Comparison of ENCODE assay signal across 11 mouse cellular contexts in genomic region chr17:75815997-75816626, GRCm38 (mm10).
DNase-seq lines count a peak whose midpoint lies in the region; ATAC-seq and TF ChIP-seq lines count a peak whose summit lies in the region.
"Had no signal": no experiment of that assay in that cellular context is flagged by ENCODE, and none has a peak within 500 bp of the region (broad histone marks: within the 10 kb centered on the region; RNA-seq: fewer than 3 reads in every experiment).

No protein-coding gene starts in this region.

- no peaks in the 10 kb centered on the region for H3K36me3 ChIP-seq in embryonic facial prominence, embryonic 11.5 days (replicated peaks; ENCODE audit: control insufficient read depth, insufficient read depth, low read depth, low read length)
- no peaks in the 10 kb centered on the region for H3K36me3 ChIP-seq in embryonic facial prominence, embryonic 10.5 days (replicated peaks)
- H3K36me3 ChIP-seq in forebrain, embryonic 15.5 days, result no peaks in the 10 kb centered on the region
- H3K36me3 ChIP-seq in midbrain, embryonic 15.5 days (replicated peaks), result no peaks in the 10 kb centered on the region
- no peaks in the 10 kb centered on the region for H3K36me3 ChIP-seq in lung, postnatal 0 days (ENCODE audit: insufficient read depth, low read length)
- H3K36me3 ChIP-seq: heart, embryonic 12.5 days had no signal

- no peaks in the 10 kb centered on the region for H3K4me1 ChIP-seq in embryonic facial prominence, embryonic 11.5 days (ENCODE audit: control insufficient read depth, insufficient read depth, low read length)
- peaks cover 19% of the 10 kb centered on the region for H3K4me1 ChIP-seq in embryonic facial prominence, embryonic 10.5 days
- H3K4me1 ChIP-seq in forebrain, embryonic 15.5 days, result no peaks in the 10 kb centered on the region
- H3K4me1 ChIP-seq in midbrain, embryonic 15.5 days, result 0 out of 2 replicates have a peak, but pooled peaks cover 6% of the 10 kb centered on the region
- no peaks in the 10 kb centered on the region for H3K4me1 ChIP-seq in lung, postnatal 0 days (ENCODE audit: insufficient read depth, low read depth, low read length)
- H3K4me1 ChIP-seq: heart, embryonic 12.5 days had no signal

- no peaks in the 10 kb centered on the region for H3K9me3 ChIP-seq in embryonic facial prominence, embryonic 11.5 days (replicated peaks; ENCODE audit: control insufficient read depth, low read length)
- no peaks in the 10 kb centered on the region for H3K9me3 ChIP-seq in embryonic facial prominence, embryonic 10.5 days
- no peaks in the 10 kb centered on the region for H3K9me3 ChIP-seq in forebrain, embryonic 15.5 days
- no peaks in the 10 kb centered on the region for H3K9me3 ChIP-seq in midbrain, embryonic 15.5 days
- no peaks in the 10 kb centered on the region for H3K9me3 ChIP-seq in lung, postnatal 0 days (ENCODE audit: low read length)
- H3K9me3 ChIP-seq: heart, embryonic 12.5 days had no signal

- intact Hi-C loops in gastrocnemius, adult 2 months (cut with DNase I), result no loop called here

- WGBS in embryonic facial prominence, embryonic 11.5 days, result 64% methylated on average over 12 of the region's 12 CpGs
- WGBS in embryonic facial prominence, embryonic 10.5 days, result 67% methylated on average over 12 of the region's 12 CpGs
- WGBS in forebrain, embryonic 15.5 days, result 13% methylated on average over 12 of the region's 12 CpGs
- WGBS in midbrain, embryonic 15.5 days, result 36% methylated on average over 12 of the region's 12 CpGs
- 70% methylated on average over 12 of the region's 12 CpGs for WGBS in lung, postnatal 0 days

- peak; percentile 20 for DNase-seq in embryonic facial prominence, embryonic 11.5 days (ENCODE audit: low spot score)
- no peak for DNase-seq in embryonic facial prominence, embryonic 10.5 days (ENCODE audit: low spot score)
- DNase-seq in R1 (ENCODE audit: low read depth, low spot score), result peak; percentile 38
- DNase-seq in lung, postnatal 0 days (ENCODE audit: low spot score), result no peak
- DNase-seq in gastrocnemius, adult 2 months, result no peak
- no peak for DNase-seq in lung, postnatal 14 days
- DNase-seq: lung, embryonic 14.5 days had no signal

- ATAC-seq in embryonic facial prominence, embryonic 11.5 days (replicated peaks; ENCODE audit: insufficient number of reproducible peaks, low FRiP score, low TSS enrichment, low read depth), result 0 out of 2 replicates have a peak, but pooled peaks have one; percentile 29
- ATAC-seq in forebrain, embryonic 15.5 days (replicated peaks), result peak; percentile 66; the same call in 1 of the 2 replicates
- peak; percentile 65; the same call in 1 of the 2 replicates for ATAC-seq in midbrain, embryonic 15.5 days (replicated peaks)
- no peak for ATAC-seq in lung, postnatal 0 days

- TF ChIP-seq CTCF in lung, postnatal 0 days (IDR thresholded peaks at IDR 0.05), result no peak
- TF ChIP-seq CTCF in gastrocnemius, adult 2 months (IDR thresholded peaks at IDR 0.05), result no peak

- no peak overlapping the region for H3K4me3 ChIP-seq in embryonic facial prominence, embryonic 11.5 days (ENCODE audit: low read depth, low read length)
- no peak overlapping the region for H3K4me3 ChIP-seq in embryonic facial prominence, embryonic 10.5 days
- H3K4me3 ChIP-seq in forebrain, embryonic 15.5 days, result no peak overlapping the region
- H3K4me3 ChIP-seq in midbrain, embryonic 15.5 days, result no peak overlapping the region
- no peak overlapping the region for H3K4me3 ChIP-seq in lung, postnatal 0 days (ENCODE audit: low read depth, low read length)
- no peak overlapping the region for H3K4me3 ChIP-seq in gastrocnemius, adult 2 months
- H3K4me3 ChIP-seq: erythroblast, embryonic 14.5 days; heart, embryonic 12.5 days had no signal

- H3K4me2 ChIP-seq in embryonic facial prominence, embryonic 11.5 days (ENCODE audit: low read depth, low read length), result no peak overlapping the region
- H3K4me2 ChIP-seq in forebrain, embryonic 15.5 days (replicated peaks), result no peak overlapping the region
- no peak overlapping the region for H3K4me2 ChIP-seq in midbrain, embryonic 15.5 days
- H3K4me2 ChIP-seq in lung, postnatal 0 days (replicated peaks; ENCODE audit: low read depth, low read length), result no peak overlapping the region
- H3K4me2 ChIP-seq: heart, embryonic 12.5 days; lung, embryonic 14.5 days had no signal

- H3K27me3 ChIP-seq in embryonic facial prominence, embryonic 11.5 days (ENCODE audit: control insufficient read depth, insufficient read depth, low read length), result no peaks in the 10 kb centered on the region
- H3K27me3 ChIP-seq in embryonic facial prominence, embryonic 10.5 days (replicated peaks; ENCODE audit: low read depth, poor library complexity, severe bottlenecking), result 0 out of 2 replicates have a peak, but pooled peaks cover 4% of the 10 kb centered on the region
- 0 out of 2 replicates have a peak, but pooled peaks cover 3% of the 10 kb centered on the region for H3K27me3 ChIP-seq in forebrain, embryonic 15.5 days
- H3K27me3 ChIP-seq in midbrain, embryonic 15.5 days (replicated peaks), result no peaks in the 10 kb centered on the region
- H3K27me3 ChIP-seq in lung, postnatal 0 days (replicated peaks; ENCODE audit: insufficient read depth, low read length), result no peaks in the 10 kb centered on the region
- H3K27me3 ChIP-seq: heart, embryonic 12.5 days had no signal

- no peak overlapping the region for H3K27ac ChIP-seq in embryonic facial prominence, embryonic 11.5 days (replicated peaks; ENCODE audit: low read depth, low read length)
- H3K27ac ChIP-seq in embryonic facial prominence, embryonic 10.5 days (replicated peaks), result no peak overlapping the region
- H3K27ac ChIP-seq in forebrain, embryonic 15.5 days (replicated peaks), result no peak overlapping the region
- no peak overlapping the region for H3K27ac ChIP-seq in midbrain, embryonic 15.5 days
- H3K27ac ChIP-seq in lung, postnatal 0 days (ENCODE audit: low read length), result no peak overlapping the region
- H3K27ac ChIP-seq in gastrocnemius, adult 2 months, result no peak overlapping the region

- no peak for TF ChIP-seq EP300 in lung, postnatal 0 days (IDR thresholded peaks at IDR 0.05)

- no peak overlapping the region for H3K9ac ChIP-seq in embryonic facial prominence, embryonic 11.5 days (replicated peaks; ENCODE audit: low read length)
- no peak overlapping the region for H3K9ac ChIP-seq in forebrain, embryonic 15.5 days (replicated peaks)
- H3K9ac ChIP-seq in midbrain, embryonic 15.5 days, result no peak overlapping the region
- no peak overlapping the region for H3K9ac ChIP-seq in lung, postnatal 0 days (replicated peaks; ENCODE audit: low read depth)
- H3K9ac ChIP-seq: heart, embryonic 12.5 days; lung, embryonic 14.5 days had no signal

Comparison
In these comparisons a context has a peak if more than half of its experiments do, and no peak if none do; other contexts are left out.
1. DNase-seq: peak in embryonic facial prominence, embryonic 11.5 days (single experiment) and R1 (single experiment); none in embryonic facial prominence, embryonic 10.5 days (single experiment), lung, postnatal 0 days (single experiment), gastrocnemius, adult 2 months (single experiment) and lung, postnatal 14 days (single experiment).